Mouse (Mus musculus): ENCODE measurements around the gene Sorcs2. TPM values are rescaled to one million over a fixed set of nuclear protein-coding genes. Genes with fewer than 3 reads are reported as not detected.

The Sorcs2 gene
- total RNA-seq (2021) = 10 to 100 TPM; 56.9 to 60.9 TPM
- long read RNA-seq, full-length matches to known transcripts = 5 of 29 reads
- long read RNA-seq, partial matches to known transcripts = 3 of 29 reads
- long read RNA-seq, other reads (novel, unspliced or antisense) = 21 of 29 reads

DNA sequence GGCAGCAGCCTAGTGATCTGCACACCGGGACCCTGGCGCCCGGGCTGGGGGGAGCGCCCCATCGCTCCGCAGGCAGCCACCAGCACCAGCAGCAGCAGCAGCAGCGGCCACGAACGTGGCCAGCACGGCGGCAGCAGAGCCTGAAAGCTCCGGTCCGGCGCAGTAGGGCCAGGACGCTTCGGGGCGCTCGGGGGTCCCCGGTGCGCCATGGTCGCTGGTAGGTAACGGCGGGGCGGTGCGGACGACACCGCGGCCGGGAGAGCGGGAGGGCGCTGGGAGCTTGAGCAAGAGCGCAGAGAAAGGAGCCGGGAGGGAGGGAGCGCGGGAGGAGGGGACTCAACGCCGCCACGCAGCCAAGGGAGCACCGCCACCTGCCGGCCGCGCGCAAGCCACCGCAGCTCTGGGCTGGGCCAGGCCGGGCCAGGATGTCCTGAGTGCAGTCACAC, at the start of gene Sorcs2:
Gene Sorcs2 (minus strand): TSS at position 303 of the 446 bp plus-strand sequence.
- peak; percentile 86 to 93 for DNase-seq (ENCODE audit: low spot score in 2 of 2)

DNA sequence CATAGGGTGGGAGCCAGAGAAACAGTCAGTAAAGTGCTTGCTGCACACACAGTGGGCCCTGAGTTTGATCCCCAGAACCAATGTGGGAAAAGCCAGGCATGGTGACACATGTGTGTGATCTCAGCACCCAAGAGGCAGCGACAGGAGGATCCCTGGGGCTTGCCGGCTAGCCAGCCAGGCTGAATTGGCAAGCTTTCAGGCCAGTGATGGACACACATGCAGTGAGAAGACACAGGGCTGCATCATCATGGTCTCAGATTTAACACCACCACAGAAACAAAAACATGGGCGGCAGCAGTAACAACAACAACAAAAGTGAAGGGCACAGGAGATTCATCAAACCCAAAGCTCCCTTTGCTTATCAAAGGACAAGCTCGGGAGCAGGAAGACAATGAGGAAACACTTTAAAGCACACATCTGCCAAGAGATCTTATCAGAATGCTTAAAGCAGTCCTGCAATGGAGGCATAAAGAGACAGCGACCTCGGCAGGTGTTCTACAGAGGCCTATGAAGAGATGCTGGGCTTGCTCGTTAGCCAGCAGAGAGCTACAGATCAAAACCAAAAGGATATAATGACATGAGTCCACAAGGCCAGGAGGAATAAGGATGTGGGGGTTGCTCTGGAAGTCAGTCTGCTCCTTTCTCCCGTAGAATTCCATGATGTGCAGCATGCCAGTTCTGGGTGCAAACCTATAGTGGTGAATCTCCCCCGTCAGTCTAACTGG, 48.4 kb upstream of the Sorcs2 start:
- DNase-seq (ENCODE audit: low spot score in 2 of 2) = no peak

GRCm38 (mm10) chr5:36445028-36445427, 47.1 kb upstream of the Sorcs2 start:
- DNase-seq (ENCODE audit: low spot score in 2 of 2) = peak in 1 of 2 experiments; percentile 43

- no peak for DNase-seq (ENCODE audit: low spot score in 2 of 2)
Observed at GRCm38 (mm10) chr5:36444611-36445010, 46.7 kb upstream of the Sorcs2 start.

DNA sequence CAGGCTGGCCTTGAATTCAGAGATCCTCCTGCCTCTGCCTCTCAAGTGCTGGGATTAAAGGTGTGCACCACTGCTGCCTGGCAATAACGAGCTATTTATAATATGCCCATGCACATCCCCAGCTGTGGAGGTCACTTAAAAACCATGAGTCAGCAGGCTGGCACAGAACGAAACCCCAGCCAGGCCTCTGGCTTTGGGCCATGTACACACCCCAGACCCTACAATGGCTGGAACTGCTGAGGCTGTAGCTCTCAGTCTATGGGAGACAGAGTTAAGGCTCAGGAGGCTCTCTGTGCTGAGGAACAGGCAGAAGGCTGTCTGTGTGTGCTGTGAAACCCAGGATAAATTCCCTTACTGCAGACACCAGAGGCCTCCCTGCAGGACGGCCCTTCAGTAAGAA, 42.8 kb upstream of the Sorcs2 start:
- DNase-seq (ENCODE audit: low spot score in 2 of 2) = no peak

DNA sequence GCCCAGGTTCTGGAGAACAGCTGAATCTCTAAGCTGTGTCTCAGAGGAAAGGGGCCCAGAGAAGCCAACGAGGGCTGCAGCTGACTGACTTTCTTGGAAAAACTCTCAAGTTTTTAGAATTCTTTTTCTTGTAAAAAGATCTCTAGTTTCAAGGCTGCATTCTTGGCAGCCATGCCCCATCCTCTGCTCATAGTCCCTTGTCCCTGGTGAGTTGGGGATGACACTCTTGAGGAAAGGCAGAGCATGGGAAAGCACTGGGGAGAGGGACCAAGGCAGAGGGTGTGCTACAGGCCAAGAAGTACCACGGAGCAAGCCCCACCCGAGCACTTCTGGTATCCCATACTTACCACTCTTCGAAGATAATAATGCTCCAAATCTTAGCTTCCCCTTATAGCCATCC, 38.9 kb upstream of the Sorcs2 start:
- no peak for DNase-seq (ENCODE audit: low spot score in 2 of 2)

DNA sequence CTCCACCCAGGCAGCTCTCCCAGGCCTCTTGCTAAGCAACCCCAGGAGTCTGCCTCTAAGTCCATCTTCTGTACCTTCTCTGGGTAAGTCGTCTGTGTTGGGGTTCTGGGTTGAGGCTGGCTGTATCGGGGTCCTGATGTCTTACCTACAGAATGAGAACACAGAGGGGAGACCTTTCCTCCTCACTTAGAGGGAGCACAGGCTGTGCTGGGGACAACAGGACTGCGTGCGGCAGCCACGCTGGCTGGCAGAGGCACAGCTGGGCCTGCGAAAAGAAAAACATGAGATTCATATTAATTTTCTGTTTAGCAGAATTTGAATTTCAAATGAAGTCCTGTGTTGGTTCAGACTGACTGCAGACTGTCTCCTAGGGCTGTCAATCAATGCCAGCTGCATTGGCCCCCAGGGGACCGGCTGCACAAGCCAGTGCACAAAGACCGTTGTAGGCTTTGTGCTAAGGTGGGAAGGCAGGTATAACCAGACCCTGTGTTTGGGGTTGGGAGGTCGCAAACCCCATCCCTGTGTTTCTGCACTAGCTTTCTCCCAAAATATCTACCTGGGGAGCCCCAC, 36.5 kb upstream of the Sorcs2 start:
- no peak for DNase-seq (ENCODE audit: low spot score in 2 of 2)

- no peak for DNase-seq (ENCODE audit: low spot score in 2 of 2)
Observed at GRCm38 (mm10) chr5:36431711-36432110, 33.8 kb upstream of the Sorcs2 start.

DNA sequence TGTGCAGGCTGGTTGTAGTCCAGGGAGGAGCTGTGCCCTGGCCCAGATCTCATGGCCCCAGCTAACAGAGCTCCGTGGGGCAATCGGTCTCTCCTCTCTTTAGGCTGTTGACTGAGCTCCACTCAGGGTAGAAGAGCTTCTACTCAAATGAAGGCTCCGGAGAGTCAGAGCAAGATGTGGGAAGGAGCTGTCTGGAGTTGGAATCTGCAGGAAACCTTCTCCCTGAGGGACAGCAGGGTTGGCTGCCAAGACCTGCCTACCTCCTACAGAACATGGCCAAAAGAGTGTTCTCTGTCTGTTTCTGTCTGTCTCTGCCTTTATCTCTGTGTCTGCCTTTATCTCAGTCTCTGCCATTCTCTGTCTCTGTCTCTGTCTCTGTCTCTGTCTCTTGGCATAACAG, 31.6 kb upstream of the Sorcs2 start:
- no peak for DNase-seq (ENCODE audit: low spot score in 2 of 2)

DNA sequence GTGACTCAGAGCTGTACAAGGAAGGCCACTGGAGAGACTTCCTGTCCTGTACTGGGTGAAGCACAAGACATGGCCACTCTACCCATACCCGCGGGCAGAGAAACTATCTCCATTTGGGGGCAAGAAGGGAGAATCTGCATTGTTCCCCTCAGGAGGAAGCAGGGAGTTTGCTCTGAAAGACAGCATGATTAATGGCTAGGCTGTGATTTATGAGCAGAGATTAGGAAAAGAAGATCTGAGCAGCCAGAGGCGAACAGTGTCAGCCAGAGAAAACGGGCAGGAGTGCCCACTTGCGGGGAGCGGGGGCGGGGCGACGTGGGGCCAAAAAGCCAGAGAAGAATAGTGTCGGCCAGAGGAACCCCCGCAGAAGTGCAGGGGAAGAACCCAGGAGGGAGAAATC, 29.9 kb upstream of the Sorcs2 start:
- no peak for DNase-seq (ENCODE audit: low spot score in 2 of 2)

DNA sequence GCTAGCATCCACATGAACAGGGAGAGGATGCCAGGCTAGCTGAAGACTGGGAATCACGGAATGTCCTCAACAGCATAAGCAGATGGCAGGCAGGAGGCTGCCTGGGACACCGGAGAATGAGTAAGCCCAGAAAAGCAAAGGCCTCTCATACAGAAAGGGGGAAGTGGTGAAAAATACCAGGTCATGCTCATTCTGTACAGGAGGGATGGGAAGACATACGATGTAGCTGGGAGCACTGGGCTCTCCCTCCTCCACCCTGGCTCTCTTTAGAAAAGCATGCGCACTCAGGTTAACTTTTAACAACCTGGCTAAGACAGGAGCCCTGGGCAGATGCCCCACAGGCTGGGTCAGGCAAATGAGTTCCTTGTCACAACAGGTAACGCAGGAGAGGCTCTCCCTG, 28.5 kb upstream of the Sorcs2 start:
- DNase-seq (ENCODE audit: low spot score in 2 of 2) = no peak

DNA sequence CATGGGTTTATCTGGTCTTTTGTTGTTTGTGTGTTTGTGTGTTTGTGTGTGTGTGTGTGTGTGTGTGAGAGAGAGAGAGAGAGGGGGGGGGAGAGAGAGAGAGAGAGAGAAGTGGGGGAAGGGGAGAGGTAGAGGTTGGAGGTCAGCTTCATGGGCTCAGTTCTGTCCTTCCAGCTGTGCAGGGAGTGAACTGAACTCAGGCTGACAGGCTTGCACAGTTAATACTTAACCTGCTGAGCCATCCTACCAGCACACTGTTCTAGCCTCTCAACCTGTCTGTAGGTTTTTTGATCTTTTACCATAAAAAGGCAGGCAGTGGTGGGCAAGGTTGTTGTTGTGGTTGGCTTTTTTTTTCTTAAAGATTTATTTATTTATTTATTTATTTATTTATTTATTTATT, 26.7 kb upstream of the Sorcs2 start:
- no peak for DNase-seq (ENCODE audit: low spot score in 2 of 2)

DNA sequence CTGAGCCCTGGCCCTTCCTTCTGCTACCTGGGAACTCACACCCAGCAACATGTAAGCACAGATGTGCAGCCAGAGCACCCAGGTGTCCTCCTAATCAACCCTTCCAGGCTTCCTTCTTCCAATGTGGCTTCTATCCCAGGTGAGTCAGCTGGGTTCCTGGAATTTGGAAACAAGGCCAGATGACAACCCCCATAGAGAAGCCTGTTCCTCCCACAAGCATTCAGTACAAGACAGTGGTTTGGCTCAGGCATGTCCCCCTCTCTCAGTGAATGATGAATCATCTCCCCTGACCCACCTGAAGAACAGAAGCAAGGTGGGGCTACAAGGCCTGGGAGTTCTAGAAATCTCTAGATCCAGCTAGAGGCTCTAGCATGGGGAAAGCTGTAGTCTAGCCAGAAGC, 24.8 kb upstream of the Sorcs2 start:
- DNase-seq (ENCODE audit: low spot score in 2 of 2) = no peak

GRCm38 (mm10) chr5:36419861-36420260, 21.9 kb upstream of the Sorcs2 start:
- DNase-seq (ENCODE audit: low spot score in 2 of 2) = no peak

- DNase-seq (ENCODE audit: low spot score in 2 of 2) = no peak
Observed at GRCm38 (mm10) chr5:36414712-36415331, 16.9 kb upstream of the Sorcs2 start.

DNA sequence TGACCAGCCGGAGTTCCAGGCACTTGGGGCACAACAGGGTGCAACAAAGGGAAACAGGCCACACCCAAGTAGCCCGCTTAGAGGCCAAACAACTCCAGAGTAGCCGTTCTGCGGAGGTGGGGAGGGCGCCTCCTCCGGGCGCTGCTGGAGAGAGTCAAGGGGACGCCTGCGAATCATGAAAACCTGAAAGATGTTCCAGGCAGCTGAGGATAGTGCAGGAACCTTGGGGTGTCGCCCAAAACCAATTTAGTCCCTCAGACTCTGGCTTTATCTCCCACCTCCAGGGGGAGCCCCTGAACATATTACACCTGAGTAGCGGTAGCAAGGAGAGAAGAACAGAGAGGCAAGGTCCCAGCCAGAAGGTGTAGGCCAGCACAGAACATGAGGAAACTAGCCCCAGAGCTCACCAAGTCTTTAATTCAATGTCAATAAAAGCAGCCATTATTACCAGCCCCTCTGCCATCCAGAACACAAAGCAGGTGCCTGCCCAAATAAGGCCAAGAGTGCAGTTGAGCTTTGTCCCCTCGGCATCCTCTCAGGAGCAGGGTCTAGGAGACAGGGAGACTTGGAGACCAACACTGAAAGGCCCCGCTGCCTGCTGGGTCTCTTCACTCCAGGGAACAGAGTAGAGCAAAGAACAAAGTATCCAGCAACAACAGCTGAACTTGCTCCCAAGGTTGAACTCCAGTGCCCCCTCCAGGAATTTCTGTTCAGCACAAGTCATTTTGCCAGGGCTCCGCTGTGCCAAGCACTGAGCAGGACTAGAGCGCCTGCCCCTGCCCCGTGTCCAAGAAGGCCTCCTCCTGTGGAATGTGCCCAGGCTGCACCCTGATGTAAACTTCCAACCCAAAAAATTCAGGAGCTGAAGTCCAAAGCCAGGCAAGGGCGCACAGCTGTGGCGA, 775 bp upstream of the Sorcs2 start:
- peak; percentile 46 to 72 for DNase-seq (ENCODE audit: low spot score in 2 of 2)

- peak in 1 of 2 experiments; percentile 48 for DNase-seq (ENCODE audit: low spot score in 2 of 2)
Observed at GRCm38 (mm10) chr5:36397384-36397759, 567 bp downstream of the Sorcs2 start.

DNA sequence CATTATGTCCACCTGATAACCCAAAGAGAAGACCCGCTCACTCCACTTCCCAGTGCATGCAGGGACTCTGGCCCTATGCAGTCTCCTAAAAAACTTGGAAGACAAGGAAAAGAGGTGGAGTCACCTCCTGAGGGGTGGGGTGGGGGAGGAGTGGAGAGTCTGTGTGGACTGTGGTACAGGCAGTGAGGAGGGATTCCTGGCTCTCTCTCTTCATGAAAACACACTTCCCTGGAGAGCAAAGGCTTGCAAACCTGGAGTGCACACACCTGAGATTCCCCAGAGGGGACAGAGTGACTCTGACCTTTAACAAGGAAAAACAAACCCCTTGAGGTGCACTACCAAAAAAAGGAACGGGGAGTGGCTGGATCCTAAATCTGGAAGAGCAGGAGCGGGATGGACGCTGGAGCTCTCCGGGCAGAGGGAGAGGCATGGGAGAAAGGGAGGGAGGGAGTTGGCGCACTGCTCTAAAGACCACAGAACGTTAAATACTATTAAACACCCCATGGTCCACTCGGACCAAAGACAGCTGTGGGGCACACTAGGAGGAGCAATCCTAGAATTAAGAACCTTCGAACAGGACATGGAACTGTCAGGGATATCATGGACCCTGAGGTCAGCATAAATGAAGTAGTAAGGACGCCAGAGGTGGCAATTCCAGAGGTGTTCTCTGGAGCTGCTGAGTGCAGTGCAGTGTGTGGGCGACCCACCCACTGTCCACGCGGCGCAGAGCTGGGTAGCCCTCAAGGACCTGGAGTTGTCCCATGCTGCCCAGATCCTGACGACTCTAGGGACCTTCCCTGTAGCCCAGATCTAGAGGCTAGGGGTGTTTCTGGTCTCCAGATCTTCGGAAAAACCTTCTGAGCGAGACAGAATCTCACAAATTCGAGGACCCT, 1.2 kb downstream of the Sorcs2 start:
- no peak for DNase-seq (ENCODE audit: low spot score in 2 of 2)

DNA sequence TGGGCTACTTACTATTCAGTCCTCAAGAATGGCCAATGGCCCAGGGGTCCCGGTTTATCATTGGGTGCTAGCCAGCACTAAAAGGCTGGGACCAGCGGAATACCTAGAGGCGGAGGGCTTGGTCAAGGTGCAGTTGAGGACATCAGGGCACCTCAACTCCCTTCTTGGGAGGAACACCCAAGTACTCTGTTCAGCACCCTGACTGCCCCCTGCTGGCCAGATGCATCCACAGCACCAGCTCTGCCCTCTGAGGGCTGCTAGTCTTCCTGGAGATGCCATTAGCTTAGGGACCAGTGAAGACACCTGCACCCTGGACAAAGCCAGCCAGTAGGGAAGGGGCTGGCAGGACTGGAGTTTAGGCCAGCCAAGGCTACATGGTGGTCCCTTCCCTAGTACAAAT, 1.9 kb downstream of the Sorcs2 start:
- peak; percentile 89 to 92 for DNase-seq (ENCODE audit: low spot score in 2 of 2)

DNA sequence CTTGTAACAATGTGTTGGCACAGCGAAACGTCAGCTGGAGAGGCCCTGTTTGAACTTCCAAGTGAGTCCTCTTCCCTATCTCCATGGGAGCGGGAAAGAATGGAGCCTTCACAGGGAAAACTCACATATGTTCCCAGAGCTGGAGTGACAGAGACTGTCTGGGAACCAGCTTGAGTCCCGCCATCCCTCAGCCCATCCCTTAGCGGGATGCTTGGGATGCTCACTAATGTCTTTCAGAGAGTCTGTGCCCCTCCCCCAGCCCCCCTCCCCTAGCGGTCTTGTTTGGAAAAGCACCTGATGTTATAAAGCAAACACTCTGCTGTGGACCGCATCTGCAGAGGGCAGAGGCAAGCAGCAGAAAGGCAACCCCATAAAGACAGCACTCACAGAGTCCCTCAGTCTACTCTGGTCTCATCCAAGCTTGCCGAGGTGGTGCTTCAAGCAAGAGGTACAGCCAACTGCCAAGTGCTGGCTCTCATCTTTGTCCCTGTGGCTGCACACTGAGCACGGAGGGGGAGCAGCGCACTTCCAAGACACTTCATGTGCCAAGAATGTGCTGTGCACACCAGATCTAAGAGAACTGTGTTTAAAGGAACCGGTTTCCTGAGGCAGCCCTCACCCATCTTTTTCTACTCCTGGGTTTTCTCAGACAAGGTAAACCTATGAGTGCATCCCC, 3.0 kb downstream of the Sorcs2 start:
- DNase-seq (ENCODE audit: low spot score in 2 of 2) = peak; percentile 45 to 50

All from layer of hippocampus, postnatal 10 days (tissue).